Mouse (Mus musculus): ENCODE results near the gene Alox12. TPM values are rescaled to one million over a fixed set of nuclear protein-coding genes. Genes with fewer than 3 reads are reported as not detected.
A peak's percentile ranks its signal among the peaks of the same experiment; 100 is the strongest.

The Alox12 gene
- polyA plus RNA-seq, 1 experiment from 2014 or later, result 5.0 TPM

GRCm38 (mm10) chr11:70226602-70226890, 28.6 kb downstream of the Alox12 start:
- H3K9me3 ChIP-seq, result no peaks in the 10 kb centered on the region
- peak overlapping the region; percentile 56 for H3K4me3 ChIP-seq
- H3K36me3 ChIP-seq, result no peaks in the 10 kb centered on the region
- H3K27ac ChIP-seq, result peak overlapping the region; percentile 67
- no peak for DNase-seq (ENCODE audit: low spot score)
- H3K4me1 ChIP-seq, result peaks cover 60% of the 10 kb centered on the region
- WGBS, result 6% methylated on average over 18 of the region's 18 CpGs
- peaks cover 66% of the 10 kb centered on the region for H3K27me3 ChIP-seq (ENCODE audit: insufficient read depth, poor library complexity, severe bottlenecking)

- Histone ChIP-seq H3K9me3 (no peaks in the 10 kb centered on the region), H3K4me1 (peaks cover 62% of the 10 kb centered on the region), H3K36me3 (no peaks in the 10 kb centered on the region), H3K27ac (peak overlapping the region; percentile 67), H3K27me3 (ENCODE audit: insufficient read depth, poor library complexity, severe bottlenecking) (peaks cover 66% of the 10 kb centered on the region), H3K4me3 (peak overlapping the region; percentile 56)
- DNase-seq (ENCODE audit: low spot score), result no peak
- WGBS, result 15% methylated on average over 27 of the region's 27 CpGs
These were observed 29.2 kb downstream of the Alox12 start for GRCm38 (mm10) chr11:70225798-70226601.

GRCm38 (mm10) chr11:70223724-70224123, 31.4 kb downstream of the Alox12 start:
- H3K4me1 ChIP-seq, result peaks cover 57% of the 10 kb centered on the region
- H3K27ac ChIP-seq, result peak overlapping the region; percentile 48; the same call in 1 of the 2 replicates
- H3K27me3 ChIP-seq (ENCODE audit: insufficient read depth, poor library complexity, severe bottlenecking), result peaks cover 63% of the 10 kb centered on the region
- H3K4me3 ChIP-seq, result no peak overlapping the region
- H3K9me3 ChIP-seq, result no peaks in the 10 kb centered on the region
- 70% methylated on average over 9 of the region's 9 CpGs for WGBS
- no peaks in the 10 kb centered on the region for H3K36me3 ChIP-seq
- no peak for DNase-seq (ENCODE audit: low spot score)

GRCm38 (mm10) chr11:70221603-70222500, 33.3 kb downstream of the Alox12 start:
- whole genome bisulfite sequencing, result 10% methylated on average over 14 of the region's 14 CpGs
- DNase-seq (ENCODE audit: low spot score), result no peak
- Histone ChIP-seq H3K27me3 (ENCODE audit: insufficient read depth, poor library complexity, severe bottlenecking) (peaks cover 63% of the 10 kb centered on the region), H3K27ac (peak overlapping the region; percentile 89), H3K36me3 (peaks cover 9% of the 10 kb centered on the region), H3K4me3 (peak overlapping the region; percentile 70), H3K4me1 (peaks cover 44% of the 10 kb centered on the region), H3K9me3 (no peaks in the 10 kb centered on the region)

- WGBS, result under 1% methylated on average over 28 of the region's 28 CpGs
- no peaks in the 10 kb centered on the region for H3K9me3 ChIP-seq
- H3K4me1 ChIP-seq, result peaks cover 35% of the 10 kb centered on the region
- DNase-seq (ENCODE audit: low spot score), result peak; percentile 98
- peak within 1 kb of the TSS; percentile 70 for H3K4me3 ChIP-seq
- peaks cover 63% of the 10 kb centered on the region for H3K27me3 ChIP-seq (ENCODE audit: insufficient read depth, poor library complexity, severe bottlenecking)
- H3K36me3 ChIP-seq, result peaks cover 12% of the 10 kb centered on the region
- peak within 1 kb of the TSS; percentile 89 for H3K27ac ChIP-seq
These were observed 34.2 kb downstream of the Alox12 start, which contains the start of gene Slc16a13 for GRCm38 (mm10) chr11:70220731-70221602. Slc16a13 (minus strand) TSS chr11:70221064.

- Histone ChIP-seq H3K4me3 (peak overlapping the region; percentile 70), H3K27me3 (ENCODE audit: insufficient read depth, poor library complexity, severe bottlenecking) (peaks cover 63% of the 10 kb centered on the region), H3K4me1 (peaks cover 35% of the 10 kb centered on the region), H3K27ac (peak overlapping the region; percentile 89), H3K9me3 (no peaks in the 10 kb centered on the region), H3K36me3 (peaks cover 12% of the 10 kb centered on the region)
- no peak for DNase-seq (ENCODE audit: low spot score)
- WGBS, result 1% methylated on average over 24 of the region's 24 CpGs
These were observed 34.8 kb downstream of the Alox12 start for GRCm38 (mm10) chr11:70220323-70220722.

GRCm38 (mm10) chr11:70219873-70220272, 35.3 kb downstream of the Alox12 start:
- WGBS, result 60% methylated on average over 7 of the region's 7 CpGs
- Histone ChIP-seq H3K4me1 (peaks cover 39% of the 10 kb centered on the region), H3K36me3 (peaks cover 12% of the 10 kb centered on the region), H3K4me3 (peak overlapping the region; percentile 70), H3K27me3 (ENCODE audit: insufficient read depth, poor library complexity, severe bottlenecking) (peaks cover 63% of the 10 kb centered on the region), H3K9me3 (no peaks in the 10 kb centered on the region), H3K27ac (peak overlapping the region; percentile 89)
- DNase-seq (ENCODE audit: low spot score), result no peak

GRCm38 (mm10) chr11:70218741-70219470, 36.2 kb downstream of the Alox12 start:
- H3K4me1 ChIP-seq, result peaks cover 49% of the 10 kb centered on the region
- peaks cover 12% of the 10 kb centered on the region for H3K36me3 ChIP-seq
- WGBS, result 86% methylated on average over 15 of the region's 15 CpGs
- no peaks in the 10 kb centered on the region for H3K9me3 ChIP-seq
- no peak overlapping the region for H3K27ac ChIP-seq
- DNase-seq (ENCODE audit: low spot score), result no peak
- 0 out of 2 replicates have a peak overlapping the region, but pooled peaks have one; percentile 12 for H3K4me3 ChIP-seq
- peaks cover 63% of the 10 kb centered on the region for H3K27me3 ChIP-seq (ENCODE audit: insufficient read depth, poor library complexity, severe bottlenecking)

GRCm38 (mm10) chr11:70218039-70218438, 37.1 kb downstream of the Alox12 start:
- Histone ChIP-seq H3K4me3 (no peak overlapping the region), H3K36me3 (peaks cover 12% of the 10 kb centered on the region), H3K9me3 (no peaks in the 10 kb centered on the region), H3K27me3 (ENCODE audit: insufficient read depth, poor library complexity, severe bottlenecking) (peaks cover 71% of the 10 kb centered on the region), H3K27ac (no peak overlapping the region), H3K4me1 (peaks cover 52% of the 10 kb centered on the region)
- WGBS, result 75% methylated on average over 4 of the region's 4 CpGs
- no peak for DNase-seq (ENCODE audit: low spot score)

- Histone ChIP-seq H3K9me3 (no peaks in the 10 kb centered on the region), H3K27me3 (ENCODE audit: insufficient read depth, poor library complexity, severe bottlenecking) (peaks cover 87% of the 10 kb centered on the region), H3K27ac (no peak overlapping the region), H3K4me1 (peaks cover 41% of the 10 kb centered on the region), H3K4me3 (no peak overlapping the region), H3K36me3 (peaks cover 12% of the 10 kb centered on the region)
- DNase-seq (ENCODE audit: low spot score), result no peak
- 49% methylated on average over 3 of the region's 3 CpGs for WGBS
These were observed 39.0 kb downstream of the Alox12 start for GRCm38 (mm10) chr11:70216103-70216502.

- peaks cover 94% of the 10 kb centered on the region for H3K27me3 ChIP-seq (ENCODE audit: insufficient read depth, poor library complexity, severe bottlenecking)
- peaks cover 37% of the 10 kb centered on the region for H3K4me1 ChIP-seq
- H3K9me3 ChIP-seq, result no peaks in the 10 kb centered on the region
- WGBS, result 8% methylated on average over 22 of the region's 22 CpGs
- H3K4me3 ChIP-seq, result peak overlapping the region; percentile 48; the same call in 1 of the 2 replicates
- no peak for DNase-seq (ENCODE audit: low spot score)
- H3K27ac ChIP-seq, result no peak overlapping the region
- peaks cover 12% of the 10 kb centered on the region for H3K36me3 ChIP-seq
These were observed 39.9 kb downstream of the Alox12 start for GRCm38 (mm10) chr11:70215301-70215700.

GRCm38 (mm10) chr11:70214856-70215209, 40.3 kb downstream of the Alox12 start:
- peaks cover 12% of the 10 kb centered on the region for H3K36me3 ChIP-seq
- WGBS, result 7% methylated on average over 18 of the region's 18 CpGs
- peak overlapping the region; percentile 48 for H3K4me3 ChIP-seq
- H3K27me3 ChIP-seq (ENCODE audit: insufficient read depth, poor library complexity, severe bottlenecking), result peaks cover 89% of the 10 kb centered on the region
- no peaks in the 10 kb centered on the region for H3K9me3 ChIP-seq
- peaks cover 32% of the 10 kb centered on the region for H3K4me1 ChIP-seq
- no peak overlapping the region for H3K27ac ChIP-seq
- DNase-seq (ENCODE audit: low spot score), result no peak
